Mouse (Mus musculus): ENCODE results near the gene Nudc.

Nudc gene

GRCm38 (mm10) chr4:133491800-133492199, 54.0 kb downstream of the Nudc start:
- DNase-seq (ENCODE audit: low read depth, low spot score): no peak

GRCm38 (mm10) chr4:133489489-133490245, 56.1 kb downstream of the Nudc start:
- DNase-seq (ENCODE audit: low read depth, low spot score): no peak

- DNase-seq (ENCODE audit: low read depth, low spot score): no peak
These were observed 57.0 kb downstream of the Nudc start for GRCm38 (mm10) chr4:133488619-133489392.

GRCm38 (mm10) chr4:133486673-133487357, 59.0 kb downstream of the Nudc start:
- DNase-seq (ENCODE audit: low read depth, low spot score): no peak

GRCm38 (mm10) chr4:133485691-133486425, 59.9 kb downstream of the Nudc start:
- DNase-seq (ENCODE audit: low read depth, low spot score): no peak

- no peak for DNase-seq (ENCODE audit: low read depth, low spot score)
These were observed 61.4 kb downstream of the Nudc start for GRCm38 (mm10) chr4:133484266-133485025.
